Mouse (Mus musculus): ENCODE data around the gene Ppm1l. TPM values are rescaled to one million over a fixed set of nuclear protein-coding genes. Genes with fewer than 3 reads are reported as not detected.

Ppm1l gene
- polyA plus RNA-seq, 1 experiment from 2014 or later: 5.8 TPM

DNA sequence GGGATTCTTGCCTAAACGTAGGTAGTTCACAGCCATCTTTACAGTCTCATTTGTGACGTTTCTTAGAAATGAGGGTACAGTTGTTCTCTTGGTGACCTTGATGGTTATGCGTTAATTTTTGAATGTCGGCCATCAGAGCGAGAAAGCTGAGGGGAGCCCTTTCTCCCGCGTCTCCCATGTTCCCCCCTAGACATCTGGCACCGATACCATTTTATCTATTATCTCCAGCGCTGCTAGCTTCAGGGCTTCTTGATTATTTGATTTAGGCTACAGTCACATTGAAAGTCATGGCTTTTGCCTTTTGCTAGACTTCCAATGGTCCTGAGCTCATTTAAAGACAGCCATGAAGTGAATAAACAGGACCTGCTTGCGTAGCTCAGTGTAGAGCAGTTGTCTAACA is 26.5 kb downstream of the Ppm1l start:
- Histone ChIP-seq H3K9me3 (no peaks in the 10 kb centered on the region), H3K4me3 (no peak overlapping the region), H3K27ac (no peak overlapping the region), H3K4me1 (peaks cover 13% of the 10 kb centered on the region), H3K27me3 (ENCODE audit: insufficient read depth, poor library complexity, severe bottlenecking) (no peaks in the 10 kb centered on the region), H3K36me3 (no peaks in the 10 kb centered on the region)
- WGBS: 85% methylated on average over 10 of the region's 10 CpGs
- DNase-seq (ENCODE audit: low spot score): no peak

DNA sequence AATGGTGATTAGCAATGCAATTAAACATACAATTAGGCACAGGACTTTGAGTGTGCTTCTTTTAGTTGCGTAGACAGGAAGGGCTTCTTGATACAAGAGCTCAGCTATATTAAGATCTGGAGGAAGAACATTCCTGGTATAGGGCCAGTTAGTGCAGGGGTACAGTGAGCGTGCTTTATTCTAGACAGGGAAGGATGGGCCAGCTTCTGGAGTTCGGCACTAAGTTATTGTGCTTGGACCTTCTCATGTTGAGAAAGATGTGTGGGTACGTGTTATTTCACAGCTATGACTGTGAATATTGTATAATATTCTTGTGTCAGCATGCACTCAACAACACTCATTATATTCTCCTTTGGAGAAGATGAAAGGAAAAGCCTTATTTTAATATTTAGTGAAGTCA is 29.9 kb downstream of the Ppm1l start:
- H3K9me3 ChIP-seq: no peaks in the 10 kb centered on the region
- H3K4me3 ChIP-seq: no peak overlapping the region
- no peak overlapping the region for H3K27ac ChIP-seq
- no peaks in the 10 kb centered on the region for H3K36me3 ChIP-seq
- no peaks in the 10 kb centered on the region for H3K27me3 ChIP-seq (ENCODE audit: insufficient read depth, poor library complexity, severe bottlenecking)
- WGBS: 86% methylated on average over 4 of the region's 4 CpGs
- no peak for DNase-seq (ENCODE audit: low spot score)
- H3K4me1 ChIP-seq: peaks cover 12% of the 10 kb centered on the region

DNA sequence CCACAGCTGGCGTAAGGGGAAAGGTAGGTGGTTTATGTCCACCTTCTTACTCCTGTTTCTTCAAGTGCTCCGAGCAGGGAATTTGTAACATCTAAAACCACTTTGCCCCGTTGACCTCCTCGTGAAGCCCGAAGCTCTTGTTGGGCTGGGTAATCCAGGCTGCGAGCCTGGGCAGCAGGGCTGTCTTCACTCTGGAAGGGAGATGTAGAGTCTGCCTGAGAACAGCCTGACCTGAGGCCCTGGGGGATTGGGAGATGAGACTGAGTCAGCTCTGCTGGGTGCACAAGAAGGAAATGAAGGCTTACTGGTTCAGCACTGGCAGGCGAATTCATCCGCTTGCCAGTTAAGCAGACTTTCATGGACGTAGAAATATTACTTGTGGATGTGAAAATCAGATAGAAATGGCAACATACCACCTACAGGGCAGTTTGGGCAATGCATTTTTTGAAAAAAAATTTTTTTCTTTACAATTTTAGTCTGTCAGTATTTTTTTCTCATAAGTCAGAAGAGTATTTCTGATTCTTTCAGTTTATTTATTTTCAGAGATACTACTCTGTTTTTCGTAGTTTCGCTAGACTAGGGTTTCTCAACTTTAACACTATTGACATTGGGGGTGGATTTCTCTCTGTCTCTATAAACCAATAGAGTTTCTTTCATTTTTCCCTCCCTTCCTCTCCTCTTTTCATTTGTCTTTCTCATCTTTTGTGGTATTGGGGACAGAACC is 31.7 kb downstream of the Ppm1l start:
- Histone ChIP-seq H3K4me1 (peaks cover 11% of the 10 kb centered on the region), H3K27ac (no peak overlapping the region), H3K27me3 (ENCODE audit: insufficient read depth, poor library complexity, severe bottlenecking) (no peaks in the 10 kb centered on the region), H3K36me3 (no peaks in the 10 kb centered on the region), H3K9me3 (no peaks in the 10 kb centered on the region), H3K4me3 (no peak overlapping the region)
- WGBS: 79% methylated on average over 11 of the region's 11 CpGs
- DNase-seq (ENCODE audit: low spot score): no peak

DNA sequence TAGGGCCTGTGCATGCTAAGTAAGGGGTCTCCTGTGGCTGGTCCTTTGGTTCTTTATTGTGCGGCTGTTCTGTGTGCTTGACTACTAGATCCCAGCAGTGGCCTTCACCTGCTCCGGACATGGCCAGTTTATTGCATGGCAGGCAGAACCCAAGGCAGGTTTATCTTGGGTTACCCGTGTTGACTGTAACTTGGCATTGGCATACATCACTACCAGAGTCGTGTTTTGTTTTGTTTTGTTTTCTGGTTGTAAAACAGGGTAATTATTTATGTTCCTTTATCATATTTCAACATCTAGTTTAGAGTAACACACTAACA is 32.2 kb downstream of the Ppm1l start:
- 82% methylated on average over 4 of the region's 4 CpGs for WGBS
- H3K4me3 ChIP-seq: no peak overlapping the region
- no peaks in the 10 kb centered on the region for H3K9me3 ChIP-seq
- no peaks in the 10 kb centered on the region for H3K36me3 ChIP-seq
- H3K27me3 ChIP-seq (ENCODE audit: insufficient read depth, poor library complexity, severe bottlenecking): no peaks in the 10 kb centered on the region
- H3K4me1 ChIP-seq: peaks cover 11% of the 10 kb centered on the region
- no peak for DNase-seq (ENCODE audit: low spot score)
- no peak overlapping the region for H3K27ac ChIP-seq

DNA sequence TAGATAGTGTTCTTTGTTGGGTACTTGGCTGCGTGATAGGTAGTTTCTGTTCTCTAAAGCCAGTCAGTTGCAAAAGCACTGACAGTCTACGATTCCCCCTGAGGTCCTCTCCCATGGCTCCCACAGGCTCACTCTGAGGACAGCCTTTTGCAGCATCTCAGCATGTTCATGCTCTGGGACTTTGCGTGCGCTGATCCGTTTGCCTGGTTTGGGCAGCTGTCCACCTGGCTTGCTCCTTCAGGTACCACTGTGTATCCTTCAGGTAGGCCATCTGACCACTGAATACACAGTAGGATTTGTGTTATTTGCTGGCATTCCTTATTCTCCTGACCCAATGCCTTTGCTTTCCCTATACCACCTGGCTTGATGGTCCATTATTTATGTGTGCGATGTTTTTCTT is 33.3 kb downstream of the Ppm1l start:
- Histone ChIP-seq H3K9me3 (no peaks in the 10 kb centered on the region), H3K4me1 (peaks cover 11% of the 10 kb centered on the region), H3K4me3 (no peak overlapping the region), H3K36me3 (no peaks in the 10 kb centered on the region), H3K27ac (no peak overlapping the region), H3K27me3 (ENCODE audit: insufficient read depth, poor library complexity, severe bottlenecking) (no peaks in the 10 kb centered on the region)
- DNase-seq (ENCODE audit: low spot score): no peak
- 94% methylated on average over 6 of the region's 6 CpGs for WGBS

DNA sequence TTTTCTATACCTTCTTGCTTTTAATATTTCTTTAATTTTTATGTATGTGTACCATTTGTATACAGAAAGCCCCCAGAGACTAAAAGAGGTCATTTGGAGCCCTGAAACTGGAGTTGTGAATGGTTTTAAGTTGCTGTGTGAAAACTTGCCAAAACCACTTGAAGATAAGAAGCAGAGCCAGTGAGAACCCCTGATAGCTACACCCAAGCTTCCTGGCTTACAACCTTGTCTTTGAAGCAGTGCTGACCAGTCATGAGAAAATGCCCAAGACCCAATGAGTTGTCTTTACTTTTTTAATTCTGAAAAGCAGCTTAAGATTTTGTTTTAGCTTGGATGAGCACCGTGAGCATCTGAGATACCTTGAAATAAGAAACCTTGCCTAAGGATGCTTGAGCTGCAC is 35.5 kb downstream of the Ppm1l start:
- no peak overlapping the region for H3K4me3 ChIP-seq
- 58% methylated on average over 1 of the region's 1 CpGs for WGBS
- no peaks in the 10 kb centered on the region for H3K36me3 ChIP-seq
- no peak overlapping the region for H3K27ac ChIP-seq
- H3K9me3 ChIP-seq: no peaks in the 10 kb centered on the region
- peaks cover 11% of the 10 kb centered on the region for H3K4me1 ChIP-seq
- H3K27me3 ChIP-seq (ENCODE audit: insufficient read depth, poor library complexity, severe bottlenecking): no peaks in the 10 kb centered on the region
- no peak for DNase-seq (ENCODE audit: low spot score)

DNA sequence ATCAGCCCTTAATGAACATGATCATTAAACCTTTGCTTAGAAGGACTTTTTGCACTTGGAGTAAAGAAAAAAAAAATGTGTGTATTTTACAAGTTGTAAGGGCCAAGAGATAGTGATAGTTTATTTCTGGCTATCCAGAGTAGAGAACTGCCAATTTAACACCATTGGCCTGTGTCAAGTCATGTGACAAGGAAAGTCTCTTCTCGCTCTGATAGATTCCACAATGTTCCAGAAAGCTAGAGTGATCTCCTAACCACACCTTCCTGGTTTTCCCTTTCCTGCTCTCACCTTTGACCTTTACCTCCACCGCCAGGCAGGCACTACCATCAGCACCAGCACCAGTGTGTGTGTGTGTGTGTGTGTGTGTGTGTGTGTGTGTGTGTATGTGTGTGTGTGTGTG is 38.0 kb downstream of the Ppm1l start:
- WGBS: 62% methylated on average over 2 of the region's 2 CpGs
- H3K4me1 ChIP-seq: peaks cover 11% of the 10 kb centered on the region
- no peaks in the 10 kb centered on the region for H3K9me3 ChIP-seq
- DNase-seq (ENCODE audit: low spot score): no peak
- no peaks in the 10 kb centered on the region for H3K36me3 ChIP-seq
- no peak overlapping the region for H3K4me3 ChIP-seq
- H3K27me3 ChIP-seq (ENCODE audit: insufficient read depth, poor library complexity, severe bottlenecking): no peaks in the 10 kb centered on the region
- no peak overlapping the region for H3K27ac ChIP-seq

DNA sequence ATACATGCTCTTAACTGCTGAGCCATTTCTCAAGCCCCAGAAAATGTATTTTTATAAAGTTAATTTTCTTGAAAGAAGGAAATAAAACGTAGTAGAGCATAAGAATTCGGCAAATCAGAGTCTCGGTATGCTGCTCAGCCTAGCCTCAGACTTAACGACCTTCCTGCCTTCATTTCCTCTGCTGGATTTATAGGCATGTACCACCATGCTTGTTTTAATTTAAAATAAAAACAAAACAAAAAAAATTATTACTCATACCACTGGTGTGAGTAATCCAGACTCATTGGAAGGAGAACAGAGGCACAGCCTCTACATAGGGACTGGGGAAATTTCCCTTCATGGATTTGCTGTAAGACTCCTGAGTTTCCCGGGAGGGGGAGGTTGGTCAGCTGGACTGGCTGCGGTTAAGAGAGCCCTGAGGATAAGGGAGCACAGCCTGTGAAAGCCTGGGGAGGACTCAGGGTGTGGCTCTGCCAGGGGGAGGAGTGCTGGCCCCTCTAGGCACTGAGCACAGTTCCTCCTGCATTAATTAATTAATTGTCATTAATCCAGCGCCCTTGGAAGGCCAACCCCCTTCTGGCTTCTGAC is 39.5 kb downstream of the Ppm1l start:
- H3K27me3 ChIP-seq (ENCODE audit: insufficient read depth, poor library complexity, severe bottlenecking): no peaks in the 10 kb centered on the region
- no peak overlapping the region for H3K27ac ChIP-seq

DNA sequence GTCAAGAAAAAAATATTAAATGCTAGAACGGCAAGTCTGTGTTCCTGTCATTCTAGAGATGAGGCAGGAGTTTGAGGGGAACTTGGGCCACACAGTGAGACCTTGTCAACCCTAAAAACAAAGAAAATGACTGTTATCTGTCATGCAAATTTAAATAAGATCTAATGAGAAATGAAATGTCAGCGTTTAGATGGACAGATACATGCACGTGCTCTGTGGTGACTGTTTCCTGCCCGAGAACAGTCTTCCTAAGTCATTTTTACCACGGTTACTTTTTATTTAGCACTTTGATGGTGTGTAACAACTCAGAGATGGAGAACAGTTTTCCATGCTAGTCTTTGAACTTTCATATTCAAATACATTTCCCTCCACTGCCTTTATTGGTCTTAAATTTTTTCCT is 40.1 kb downstream of the Ppm1l start:
- H3K36me3 ChIP-seq: no peaks in the 10 kb centered on the region
- no peak overlapping the region for H3K4me3 ChIP-seq
- no peaks in the 10 kb centered on the region for H3K27me3 ChIP-seq (ENCODE audit: insufficient read depth, poor library complexity, severe bottlenecking)
- H3K9me3 ChIP-seq: no peaks in the 10 kb centered on the region
- H3K27ac ChIP-seq: no peak overlapping the region
- peaks cover 8% of the 10 kb centered on the region for H3K4me1 ChIP-seq
- WGBS: 84% methylated on average over 5 of the region's 5 CpGs
- DNase-seq (ENCODE audit: low spot score): no peak

More for the DNA sequence above, 39.5 kb downstream of the Ppm1l start:
- DNase-seq (ENCODE audit: low spot score): no peak
- Histone ChIP-seq H3K4me1 (peaks cover 11% of the 10 kb centered on the region), H3K36me3 (no peaks in the 10 kb centered on the region), H3K4me3 (no peak overlapping the region), H3K9me3 (no peaks in the 10 kb centered on the region)
- WGBS: 77% methylated on average over 7 of the region's 7 CpGs

DNA sequence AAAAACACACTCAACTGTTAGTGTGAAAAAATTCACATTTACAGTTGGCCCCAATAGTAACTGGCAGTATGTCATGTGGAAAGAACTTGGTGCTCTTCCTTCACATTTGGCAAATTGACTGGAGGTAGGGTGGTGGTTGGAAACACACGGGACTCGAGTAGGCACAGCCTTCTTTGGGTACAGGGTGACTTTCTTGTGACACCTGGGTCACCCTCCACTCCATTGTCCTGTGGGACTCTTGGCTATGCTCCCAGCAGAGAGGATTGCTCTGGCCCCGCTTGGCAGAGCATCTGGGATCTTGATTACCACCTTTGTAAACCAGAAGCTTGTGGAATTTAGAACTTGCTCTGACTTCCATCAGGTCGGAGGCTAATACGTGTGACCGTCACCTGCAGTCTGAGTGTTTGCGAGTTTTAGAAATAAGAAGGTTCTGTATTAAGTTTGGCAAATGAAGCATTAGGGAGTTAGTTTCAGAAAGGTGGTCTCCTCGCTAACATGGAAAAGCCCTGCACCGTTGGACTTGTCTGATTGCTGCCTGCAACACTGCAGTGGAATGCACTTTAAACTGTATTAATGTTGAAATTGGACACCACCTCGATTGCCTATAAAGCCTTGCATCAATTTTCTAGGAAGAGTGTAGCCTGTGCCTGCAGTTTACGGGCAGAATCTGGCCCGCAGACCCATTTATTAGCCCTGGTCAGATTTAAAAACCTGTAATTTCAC is 41.4 kb downstream of the Ppm1l start:
- H3K4me3 ChIP-seq: no peak overlapping the region
- 88% methylated on average over 12 of the region's 12 CpGs for WGBS
- 0 out of 2 replicates have a peak, but pooled peaks cover 5% of the 10 kb centered on the region for H3K4me1 ChIP-seq
- no peaks in the 10 kb centered on the region for H3K36me3 ChIP-seq
- no peaks in the 10 kb centered on the region for H3K27me3 ChIP-seq (ENCODE audit: insufficient read depth, poor library complexity, severe bottlenecking)
- DNase-seq (ENCODE audit: low spot score): no peak
- no peak overlapping the region for H3K27ac ChIP-seq
- no peaks in the 10 kb centered on the region for H3K9me3 ChIP-seq

DNA sequence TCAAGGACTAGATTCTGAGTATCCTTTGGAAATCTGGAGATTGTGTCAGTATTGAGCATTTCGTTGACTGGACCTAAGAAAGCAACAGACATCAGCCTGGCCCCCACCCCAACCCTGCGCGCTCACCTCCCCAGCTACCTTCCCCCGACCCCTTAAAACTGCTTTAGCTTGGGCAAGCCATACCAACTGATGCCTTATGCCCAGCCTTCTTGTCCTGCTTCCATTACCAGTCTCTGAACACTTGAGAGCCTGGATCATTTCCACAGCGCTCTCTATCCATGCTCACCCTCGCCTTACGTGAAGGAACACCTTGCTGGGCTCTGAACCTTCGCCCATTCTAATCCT is 41.9 kb downstream of the Ppm1l start:
- no peaks in the 10 kb centered on the region for H3K9me3 ChIP-seq
- H3K27ac ChIP-seq: no peak overlapping the region
- 93% methylated on average over 8 of the region's 8 CpGs for WGBS
- no peak for DNase-seq (ENCODE audit: low spot score)
- no peak overlapping the region for H3K4me3 ChIP-seq
- 0 out of 2 replicates have a peak, but pooled peaks cover 5% of the 10 kb centered on the region for H3K4me1 ChIP-seq
- no peaks in the 10 kb centered on the region for H3K27me3 ChIP-seq (ENCODE audit: insufficient read depth, poor library complexity, severe bottlenecking)
- no peaks in the 10 kb centered on the region for H3K36me3 ChIP-seq

DNA sequence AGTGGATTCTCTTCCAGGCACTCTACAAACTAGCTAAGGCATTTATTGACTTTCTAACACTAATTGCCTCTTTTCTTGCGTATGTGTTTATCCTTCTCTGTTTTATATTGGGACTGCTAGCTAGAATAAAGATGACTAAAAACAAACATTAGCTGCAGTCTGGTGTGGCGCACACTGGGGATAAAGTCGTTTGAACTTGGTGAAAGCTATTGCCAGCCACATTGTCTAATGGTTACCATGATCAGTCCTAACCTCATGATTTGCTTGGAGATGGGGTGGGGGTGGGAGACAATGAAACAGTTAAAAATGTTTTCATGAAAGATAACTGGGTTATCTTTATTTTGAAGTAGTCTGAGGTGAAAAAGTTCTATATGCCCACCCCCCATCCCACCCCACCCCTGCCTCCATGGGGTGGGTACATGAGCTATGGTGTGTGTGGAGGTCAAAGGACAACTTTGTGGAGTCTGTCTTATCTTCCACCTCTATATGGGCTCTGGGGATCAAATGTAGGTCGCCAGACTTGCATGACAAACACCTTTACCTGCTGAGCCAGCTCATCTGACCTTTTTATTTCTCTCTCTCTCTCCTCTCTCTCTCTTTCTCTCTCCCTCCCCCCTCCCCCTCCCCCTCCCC is 43.7 kb downstream of the Ppm1l start:
- 0 out of 2 replicates have a peak, but pooled peaks cover 5% of the 10 kb centered on the region for H3K4me1 ChIP-seq
- no peaks in the 10 kb centered on the region for H3K27me3 ChIP-seq (ENCODE audit: insufficient read depth, poor library complexity, severe bottlenecking)
- DNase-seq (ENCODE audit: low spot score): no peak
- H3K4me3 ChIP-seq: no peak overlapping the region
- H3K27ac ChIP-seq: no peak overlapping the region
- WGBS: 78% methylated on average over 4 of the region's 4 CpGs
- H3K9me3 ChIP-seq: no peaks in the 10 kb centered on the region
- H3K36me3 ChIP-seq: no peaks in the 10 kb centered on the region
